Mouse (Mus musculus) erythroblast, embryonic 14.5 days (primary cell): ENCODE measurements around the gene Tmem108. TPM values are rescaled to one million over a fixed set of nuclear protein-coding genes. Genes with fewer than 3 reads are reported as not detected.

Source experiments
- H3K27me3 ChIP-seq: 2 replicates; pipeline ENCODE4 v1.6.1; 2012; ENCODE audit warnings: inconsistent platforms; ENCODE audit not compliant: control insufficient read depth
- H3K36me3 ChIP-seq: 2 replicates; pipeline ENCODE4 v1.6.1; 2012; ENCODE audit warnings: mild to moderate bottlenecking, inconsistent platforms; ENCODE audit not compliant: control insufficient read depth
- H3K4me1 ChIP-seq: 2 replicates; pipeline ENCODE4 v1.6.1; 2012; ENCODE audit warnings: inconsistent platforms; ENCODE audit not compliant: control insufficient read depth
- H3K4me3 ChIP-seq: replicated peaks from 2 replicates; pipeline ENCODE3; 2012; ENCODE audit warnings: moderate library complexity, mild to moderate bottlenecking, inconsistent platforms
- H3K9me3 ChIP-seq: 2 replicates; pipeline ENCODE4 v1.6.1; 2012; ENCODE audit warnings: low read length, inconsistent platforms, mixed read lengths; ENCODE audit not compliant: control insufficient read depth
- GATA1 ChIP-seq: IDR thresholded peaks from 2 replicates; pipeline ENCODE4 v1.6.1; 2012; ENCODE audit warnings: low read length, inconsistent platforms, mixed read lengths
- TAL1 ChIP-seq: IDR thresholded peaks from 3 replicates; pipeline ENCODE4 v1.6.1; 2012; ENCODE audit warnings: low read length, inconsistent platforms, mixed read lengths
- polyA plus RNA-seq: library from polyadenylated mRNA; stranded (reverse); fragments of >175 nt; gene quantifications from 2 replicates; pipeline ENCODE4 v1.2.3, GENCODE M21; 2012

Tmem108 gene
- polyA plus RNA-seq, 1 experiment: not detected

DNA sequence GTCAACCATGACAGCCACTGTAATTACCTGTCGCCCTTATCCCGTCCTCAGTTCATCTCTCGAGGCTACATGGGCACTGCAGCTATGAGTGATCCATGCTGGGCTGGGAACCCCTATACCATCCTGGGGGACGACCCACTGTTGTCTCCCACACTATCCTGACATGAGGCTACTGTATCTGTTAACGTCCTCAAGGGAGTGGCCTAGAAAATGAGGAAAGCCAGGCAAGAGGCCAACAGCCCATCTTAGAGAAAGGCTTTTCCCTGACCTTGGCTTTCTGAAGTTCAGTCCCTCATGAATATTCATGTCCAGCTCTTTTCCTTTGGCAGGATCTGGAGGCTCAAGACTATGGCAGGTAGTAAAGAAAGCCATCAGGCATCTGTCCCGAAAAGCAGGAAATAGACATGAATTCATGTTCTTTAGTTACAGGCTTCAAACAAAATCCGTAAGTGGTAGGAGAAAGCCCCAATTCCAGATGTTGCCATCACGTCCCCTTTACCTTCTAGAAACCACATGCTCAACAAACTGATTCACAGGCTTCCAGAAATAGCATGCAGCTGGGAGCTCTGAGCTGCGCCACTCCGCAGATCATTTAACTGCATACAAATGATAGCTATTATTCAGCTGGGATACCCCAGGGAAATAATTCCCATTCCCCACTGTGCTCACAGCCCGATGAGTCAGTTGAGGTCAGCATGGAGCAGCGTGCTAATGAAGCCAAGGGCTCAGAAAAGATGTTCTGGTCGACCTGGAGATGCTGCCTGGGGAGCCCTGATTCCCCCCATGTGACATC, 104.3 kb downstream of the Tmem108 start:
- H3K4me1 ChIP-seq: no peaks in the 10 kb centered on the region
- no peaks in the 10 kb centered on the region for H3K36me3 ChIP-seq
- H3K27me3 ChIP-seq: no peaks in the 10 kb centered on the region
- TF ChIP-seq TAL1: no peak
- H3K4me3 ChIP-seq: no peak overlapping the region
- H3K9me3 ChIP-seq: no peaks in the 10 kb centered on the region

DNA sequence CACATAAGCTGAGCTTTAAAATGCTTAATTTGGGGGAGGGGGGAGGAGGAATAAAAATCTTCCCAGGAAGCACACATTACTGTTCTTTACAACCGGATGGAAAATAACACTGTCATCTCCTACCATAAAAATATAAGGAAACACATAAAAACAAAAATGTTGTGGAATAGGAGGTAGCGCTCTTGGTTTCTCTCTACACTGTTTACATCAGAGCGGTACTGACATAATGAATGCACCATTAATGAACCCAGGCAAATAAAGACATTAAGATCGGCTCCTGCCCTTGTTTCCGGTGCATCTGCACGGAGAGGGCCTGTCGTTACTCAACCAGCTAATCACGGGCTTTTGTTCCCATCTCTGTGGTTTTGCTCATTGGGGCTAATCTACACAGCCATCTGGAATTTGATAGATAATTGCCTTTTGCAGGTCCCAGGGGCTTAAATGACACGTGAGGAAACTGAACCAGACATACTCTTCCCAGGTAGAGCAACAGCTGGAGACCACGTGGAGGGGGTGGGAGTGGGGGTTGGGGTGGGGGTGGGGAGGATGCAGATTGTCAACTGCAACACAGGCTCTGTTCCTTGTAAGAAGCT, 107.5 kb downstream of the Tmem108 start:
- Histone ChIP-seq H3K36me3 (no peaks in the 10 kb centered on the region), H3K27me3 (no peaks in the 10 kb centered on the region), H3K4me1 (no peaks in the 10 kb centered on the region), H3K9me3 (no peaks in the 10 kb centered on the region), H3K4me3 (no peak overlapping the region)
- TF ChIP-seq TAL1 (no peak), GATA1 (no peak)

DNA sequence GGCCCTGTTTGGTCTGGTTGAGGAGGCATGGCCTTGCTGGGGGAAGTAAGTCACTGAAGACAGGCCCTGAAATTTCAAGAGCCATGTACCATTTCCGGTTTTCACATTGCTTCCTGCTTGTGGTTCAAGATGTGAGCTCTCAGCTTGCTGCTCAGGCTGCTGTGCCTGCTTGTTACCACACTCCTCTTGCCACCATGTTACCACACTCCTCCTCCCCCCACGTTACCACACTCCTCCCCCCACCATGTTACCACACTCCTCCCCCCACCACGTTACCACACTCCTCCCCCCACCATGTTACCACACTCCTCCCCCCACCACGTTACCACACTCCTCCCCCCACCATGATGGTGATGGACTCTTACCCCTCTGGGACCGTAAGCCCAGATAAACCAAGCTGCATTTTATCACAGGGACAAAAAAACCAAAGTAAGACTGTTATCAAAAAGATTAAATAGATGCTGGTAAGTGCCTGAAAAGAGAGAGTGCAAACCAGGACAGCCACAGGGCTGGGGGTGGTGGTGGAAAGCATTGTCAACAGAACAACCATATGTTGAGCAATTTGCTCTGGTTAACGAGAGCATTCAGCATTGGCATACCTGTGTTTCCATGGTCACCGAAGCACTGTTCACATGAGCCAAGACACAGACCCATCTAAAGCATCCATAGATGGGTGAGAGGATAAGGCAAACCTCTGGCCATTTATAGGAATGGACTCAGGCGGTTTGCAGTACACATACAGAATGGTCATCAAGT, 109.3 kb downstream of the Tmem108 start:
- H3K27me3 ChIP-seq: no peaks in the 10 kb centered on the region
- H3K4me1 ChIP-seq: no peaks in the 10 kb centered on the region
- TF ChIP-seq TAL1 (no peak), GATA1 (no peak)
- no peak overlapping the region for H3K4me3 ChIP-seq
- no peaks in the 10 kb centered on the region for H3K9me3 ChIP-seq
- no peaks in the 10 kb centered on the region for H3K36me3 ChIP-seq

DNA sequence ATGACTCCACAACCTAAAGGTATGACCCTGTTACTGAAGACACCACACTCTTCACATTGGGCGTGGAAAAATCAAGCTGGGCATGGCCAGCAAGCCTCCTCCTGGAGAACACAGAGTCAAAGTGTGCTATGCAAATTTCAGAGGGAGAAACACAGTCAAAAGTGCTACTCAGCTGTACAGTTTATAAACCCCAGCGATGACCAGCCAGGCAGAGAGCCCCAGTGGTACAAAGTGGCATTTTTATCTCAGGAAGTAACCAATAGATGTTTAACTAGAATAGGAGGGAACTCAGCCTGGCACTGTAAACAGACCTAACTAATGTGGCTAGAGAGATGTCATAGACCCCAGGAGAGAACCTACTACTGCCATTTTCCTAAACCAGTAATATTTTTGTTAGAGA, 115.0 kb downstream of the Tmem108 start:
- Histone ChIP-seq H3K4me3 (no peak overlapping the region), H3K4me1 (no peaks in the 10 kb centered on the region), H3K9me3 (no peaks in the 10 kb centered on the region), H3K27me3 (no peaks in the 10 kb centered on the region), H3K36me3 (no peaks in the 10 kb centered on the region)
- no peak for TF ChIP-seq TAL1
- no peak for TF ChIP-seq GATA1

DNA sequence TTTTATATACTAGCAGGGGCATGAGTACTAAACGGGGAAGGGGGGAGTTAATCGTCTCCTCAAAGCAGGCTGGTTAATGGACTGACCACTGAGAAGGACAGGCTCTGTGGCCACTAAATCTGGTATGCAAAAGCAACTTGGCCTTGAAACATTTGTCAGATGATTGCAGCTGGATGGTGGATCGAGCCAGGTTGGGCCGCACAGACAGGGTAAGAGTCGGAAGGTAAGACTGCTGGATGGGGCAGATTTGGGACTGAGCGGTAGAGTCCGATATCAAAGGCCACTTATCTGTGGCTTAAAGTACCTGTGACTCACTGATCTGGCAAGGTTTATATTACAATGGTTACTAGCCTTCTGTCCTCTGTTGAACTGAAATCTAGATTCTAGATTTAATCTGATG, 115.9 kb downstream of the Tmem108 start:
- no peak overlapping the region for H3K4me3 ChIP-seq
- no peak for TF ChIP-seq TAL1
- TF ChIP-seq GATA1: no peak
- H3K27me3 ChIP-seq: no peaks in the 10 kb centered on the region
- no peaks in the 10 kb centered on the region for H3K4me1 ChIP-seq
- no peaks in the 10 kb centered on the region for H3K36me3 ChIP-seq
- H3K9me3 ChIP-seq: no peaks in the 10 kb centered on the region

DNA sequence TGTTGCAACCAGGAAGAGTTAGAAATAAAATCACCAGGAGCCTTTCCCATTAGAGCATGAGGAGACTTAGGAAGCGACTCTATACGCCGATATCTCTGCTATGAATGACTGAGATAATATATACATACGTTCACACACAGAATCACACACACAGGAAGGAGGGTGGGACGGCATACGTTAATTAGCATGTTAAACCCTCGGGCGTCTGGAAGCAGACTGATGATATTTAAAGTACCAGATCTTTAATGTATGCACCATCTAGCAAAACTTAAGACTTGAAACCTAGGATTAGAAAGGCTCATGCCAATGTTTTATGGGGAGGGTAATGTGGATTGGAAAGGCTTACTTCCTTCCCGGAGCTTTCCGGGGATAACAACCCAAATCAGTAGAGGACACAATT, 119.3 kb downstream of the Tmem108 start:
- no peak for TF ChIP-seq TAL1
- TF ChIP-seq GATA1: no peak
- H3K36me3 ChIP-seq: no peaks in the 10 kb centered on the region

DNA sequence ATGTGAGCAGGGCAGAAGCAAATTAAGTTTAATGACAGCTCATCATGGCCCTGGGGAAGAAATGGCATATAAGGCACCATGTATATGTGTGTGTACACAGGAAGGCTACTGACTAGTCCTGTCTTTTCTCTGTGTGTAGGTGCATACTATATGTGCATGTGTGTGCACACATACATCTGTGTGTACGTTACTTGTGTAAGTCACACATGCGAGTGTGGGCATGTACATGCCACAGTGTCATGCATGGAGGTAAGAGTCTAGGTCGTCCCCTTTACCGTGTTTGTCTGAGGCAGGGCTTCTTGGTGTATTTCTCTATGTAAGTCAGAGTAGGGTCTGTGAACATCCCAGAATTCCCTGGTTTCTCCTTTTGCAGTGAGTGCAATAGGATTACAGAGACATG, 120.3 kb downstream of the Tmem108 start:
- TF ChIP-seq GATA1 (no peak), TAL1 (no peak)
- H3K27me3 ChIP-seq: no peaks in the 10 kb centered on the region
- no peaks in the 10 kb centered on the region for H3K4me1 ChIP-seq
- H3K4me3 ChIP-seq: no peak overlapping the region
- no peaks in the 10 kb centered on the region for H3K9me3 ChIP-seq
- H3K36me3 ChIP-seq: no peaks in the 10 kb centered on the region

More for the DNA sequence above, 119.3 kb downstream of the Tmem108 start:
- no peaks in the 10 kb centered on the region for H3K9me3 ChIP-seq
- H3K4me1 ChIP-seq: no peaks in the 10 kb centered on the region
- H3K27me3 ChIP-seq: no peaks in the 10 kb centered on the region
- H3K4me3 ChIP-seq: no peak overlapping the region

DNA sequence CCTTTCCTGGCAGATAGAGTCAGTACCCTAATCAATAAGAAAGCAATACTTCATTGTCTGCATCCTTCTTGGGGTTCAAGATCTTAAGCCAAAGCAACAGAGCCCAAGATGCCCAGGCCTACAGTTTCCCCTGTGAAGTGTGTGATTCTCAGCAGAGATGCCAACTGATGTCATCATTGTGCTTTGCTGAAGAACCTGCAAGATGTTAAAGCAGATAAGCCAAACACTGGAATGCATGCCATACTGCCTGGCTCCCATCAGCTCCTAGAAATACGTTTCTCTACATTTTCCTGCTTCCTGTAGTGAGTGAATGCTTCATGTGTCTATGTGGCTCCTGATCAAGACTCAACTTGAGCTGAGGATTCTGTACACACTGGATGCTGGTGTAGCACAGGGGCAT, 122.2 kb downstream of the Tmem108 start:
- Histone ChIP-seq H3K27me3 (no peaks in the 10 kb centered on the region), H3K4me3 (no peak overlapping the region), H3K4me1 (no peaks in the 10 kb centered on the region), H3K36me3 (no peaks in the 10 kb centered on the region), H3K9me3 (no peaks in the 10 kb centered on the region)
- TF ChIP-seq GATA1 (no peak), TAL1 (no peak)

DNA sequence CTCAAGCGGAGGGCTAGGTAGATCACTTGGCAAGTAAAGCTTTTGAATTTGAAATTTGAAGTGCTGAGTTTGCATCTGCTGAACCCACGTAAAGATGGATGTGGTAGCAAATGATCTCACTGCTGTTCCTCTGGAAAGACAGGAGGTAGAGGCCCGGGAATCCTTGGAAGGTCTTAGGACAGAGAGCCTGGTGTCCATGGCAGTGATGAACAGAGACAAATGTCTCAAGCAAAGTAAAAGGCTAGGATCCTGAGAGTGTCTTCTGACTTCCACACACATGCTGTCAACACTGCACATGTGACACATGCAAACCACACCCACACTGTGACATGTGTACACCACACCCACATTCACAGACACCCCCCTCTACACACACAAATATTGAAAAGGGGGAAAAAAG, 124.2 kb downstream of the Tmem108 start:
- Histone ChIP-seq H3K9me3 (no peaks in the 10 kb centered on the region), H3K4me3 (no peak overlapping the region)
- TF ChIP-seq GATA1 (no peak), TAL1 (no peak)

More for the DNA sequence above, 124.2 kb downstream of the Tmem108 start:
- no peaks in the 10 kb centered on the region for H3K27me3 ChIP-seq
- H3K4me1 ChIP-seq: no peaks in the 10 kb centered on the region
- no peaks in the 10 kb centered on the region for H3K36me3 ChIP-seq
